Mouse (Mus musculus): ENCODE measurements around the gene Zfp830. TPM values are rescaled to one million over a fixed set of nuclear protein-coding genes. Genes with fewer than 3 reads are reported as not detected.

Gene Zfp830
- polyA plus RNA-seq, 1 experiment from 2014 or later = 27.9 TPM

GRCm38 (mm10) chr11:82808485-82808884 is 44.3 kb downstream of the Zfp830 start:
- no peak for ATAC-seq

More at GRCm38 (mm10) chr11:82808485-82808884, 44.3 kb downstream of the Zfp830 start:
- Histone ChIP-seq H3K4me1 (ENCODE audit: control insufficient read depth, insufficient read depth, low read depth, low read length) (no peaks in the 10 kb centered on the region; the same call in 1 of the 2 replicates), H3K4me2 (ENCODE audit: low read length) (no peak overlapping the region), H3K4me3 (ENCODE audit: low read length) (no peak overlapping the region), H3K9ac (ENCODE audit: low read depth, low read length) (no peak overlapping the region), H3K27ac (ENCODE audit: low read depth, low read length) (no peak overlapping the region), H3K36me3 (ENCODE audit: control insufficient read depth, insufficient read depth, low read length) (no peaks in the 10 kb centered on the region), H3K9me3 (ENCODE audit: control insufficient read depth, low read length) (no peaks in the 10 kb centered on the region), H3K27me3 (replicated peaks; ENCODE audit: control insufficient read depth, insufficient read depth, low read length) (no peaks in the 10 kb centered on the region)
- WGBS = 54% methylated on average over 5 of the region's 5 CpGs

Other genes starting within 250 kb of the Zfp830 start
- gene Cct6b, start within 50 bp of the Zfp830 start, polyA plus RNA-seq (2015; fragmentation: Nextera tagmentation; extraction: Ambion mirVana) = 0.20 and 0.49 TPM in 2 replicates
- 20.9 and 22.1 TPM in 2 replicates for gene Lig3, start 16.8 kb downstream of the Zfp830 start, polyA plus RNA-seq (2015; fragmentation: Nextera tagmentation; extraction: Ambion mirVana)
- gene Rffl, start 106.9 kb downstream of the Zfp830 start, polyA plus RNA-seq (2015; fragmentation: Nextera tagmentation; extraction: Ambion mirVana) = 3.7 and 3.9 TPM in 2 replicates
- 11.9 and 12.9 TPM in 2 replicates for gene Rad51d, start 126.3 kb downstream of the Zfp830 start, polyA plus RNA-seq (2015; fragmentation: Nextera tagmentation; extraction: Ambion mirVana)
- gene Fndc8, start 127.8 kb downstream of the Zfp830 start, polyA plus RNA-seq (2015; fragmentation: Nextera tagmentation; extraction: Ambion mirVana) = 0.51 and 0.99 TPM in 2 replicates
- gene Nle1, start 144.1 kb downstream of the Zfp830 start, polyA plus RNA-seq (2015; fragmentation: Nextera tagmentation; extraction: Ambion mirVana) = 30.3 and 31.1 TPM in 2 replicates
- 1.4 and 3.3 TPM in 2 replicates for gene Unc45b, start 146.2 kb downstream of the Zfp830 start, polyA plus RNA-seq (2015; fragmentation: Nextera tagmentation; extraction: Ambion mirVana)
- gene Slfn5, start 187.0 kb downstream of the Zfp830 start, polyA plus RNA-seq (2015; fragmentation: Nextera tagmentation; extraction: Ambion mirVana) = 1.3 and 1.9 TPM in 2 replicates
- gene Slfn9, start 227.5 kb downstream of the Zfp830 start, polyA plus RNA-seq (2015; fragmentation: Nextera tagmentation; extraction: Ambion mirVana) = 2.1 and 2.7 TPM in 2 replicates